Mouse (Mus musculus): ENCODE measurements around the gene Lix1l. TPM values are rescaled to one million over a fixed set of nuclear protein-coding genes. Genes with fewer than 3 reads are reported as not detected.

Lix1l gene
- total RNA-seq, 2 experiments from 2014 or later, result 24.4 to 27.4 TPM

DNA sequence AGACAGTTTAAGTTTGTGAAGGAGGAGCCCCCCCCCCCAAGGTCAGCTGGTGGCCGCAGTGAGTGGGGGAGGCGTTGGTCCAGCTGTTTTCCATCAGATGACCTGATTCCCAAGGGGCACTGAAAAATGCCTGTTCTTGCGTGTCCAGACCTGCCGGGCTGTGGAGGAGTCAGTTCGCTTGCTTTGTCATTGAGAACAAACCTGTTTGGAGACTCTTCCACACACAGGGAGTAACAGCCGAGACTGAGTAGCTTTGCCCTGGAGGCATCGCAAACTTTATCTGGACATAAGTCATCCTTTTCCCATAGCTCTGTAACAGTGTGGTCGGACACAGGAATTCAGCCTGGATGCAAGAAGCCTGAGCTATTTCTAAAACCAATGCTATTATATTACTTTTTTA lies 73.5 kb downstream of the Lix1l start:
- DNase-seq, result no peak

DNA sequence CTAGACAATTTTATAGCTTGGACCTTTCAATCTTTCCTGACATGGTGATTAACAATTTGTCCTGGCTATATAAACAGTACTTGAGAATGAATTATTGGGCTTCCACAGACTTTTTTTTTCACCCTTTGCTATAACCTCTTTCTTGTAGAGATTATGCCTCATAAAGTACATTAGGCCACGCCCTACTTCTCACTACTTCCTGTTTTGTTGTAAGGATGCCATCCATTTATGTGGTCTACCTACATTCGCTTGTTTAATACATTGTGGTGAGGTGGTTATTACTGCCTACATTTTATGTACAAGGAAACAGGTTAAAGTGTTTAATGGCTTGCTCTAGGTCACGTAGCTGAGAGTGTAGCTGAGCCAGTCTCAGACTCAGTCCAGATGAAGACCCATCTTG lies 74.2 kb downstream of the Lix1l start:
- DNase-seq, result no peak

DNA sequence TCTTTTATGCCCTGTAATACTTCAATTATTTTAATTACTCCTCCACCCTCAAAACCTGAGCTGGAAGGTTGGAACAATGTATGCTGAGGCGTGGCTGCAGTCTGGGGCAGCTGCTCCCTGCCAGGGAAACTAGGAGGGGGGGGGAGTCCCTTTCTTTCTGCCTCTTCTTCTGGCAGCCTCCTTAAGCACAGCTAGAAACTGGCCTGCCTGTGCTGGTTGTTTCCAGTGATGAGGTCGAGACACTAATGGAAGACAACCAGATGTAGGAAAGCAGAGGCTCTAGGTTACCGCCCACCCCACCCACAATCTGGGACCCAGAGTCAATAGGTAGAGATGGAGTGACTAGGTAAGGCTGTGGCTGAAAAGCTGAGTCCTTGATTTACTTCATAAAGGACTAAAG lies 74.7 kb downstream of the Lix1l start:
- DNase-seq, result no peak

Other genes starting within 250 kb of the Lix1l start
- gene BC107364, start 148.8 kb upstream of the Lix1l start, total RNA-seq (2021), result not detected
- 100 to 1,000 TPM; 279 to 290 TPM for gene Hfe2, start 76.0 kb upstream of the Lix1l start, total RNA-seq (2021)
- gene Txnip, start 43.2 kb upstream of the Lix1l start, total RNA-seq (2021), result 100 to 1,000 TPM; 435 to 530 TPM
- 1 to 10 TPM; 1.6 to 1.9 TPM for gene Gm16253, start 24.2 kb upstream of the Lix1l start, total RNA-seq (2021)
- gene Polr3gl, start 7.0 kb upstream of the Lix1l start, total RNA-seq (2021), result 10 to 100 TPM; 26.7 to 30.5 TPM
- 1 to 10 TPM in 1 of 2 experiments, under 1 TPM in 1; 0.59 to 1.4 TPM for gene Ankrd34a, start 4.5 kb upstream of the Lix1l start, total RNA-seq (2021)
- gene Rbm8a, start 28.8 kb downstream of the Lix1l start, total RNA-seq (2021), result 10 to 100 TPM; 36.5 to 37.2 TPM
- 10 to 100 TPM; 32.7 to 36.3 TPM for gene Pex11b, start 34.2 kb downstream of the Lix1l start, total RNA-seq (2021)
- under 1 TPM in 1 of 2 experiments, not detected in 1; 0.18 TPM for gene Gm42957, start 34.3 kb downstream of the Lix1l start, total RNA-seq (2021)
- under 1 TPM; 0.62 to 0.69 TPM for gene Itga10, start 44.4 kb downstream of the Lix1l start, total RNA-seq (2021)
- 1 to 10 TPM; 1.2 to 1.3 TPM for gene Ankrd35, start 69.0 kb downstream of the Lix1l start, total RNA-seq (2021)
- 10 to 100 TPM; 13.4 to 15.3 TPM for gene Pias3, start 95.2 kb downstream of the Lix1l start, total RNA-seq (2021)
- gene Nudt17, start 107.4 kb downstream of the Lix1l start, total RNA-seq (2021), result 1 to 10 TPM; 2.7 to 5.3 TPM
- gene Polr3c, start 126.5 kb downstream of the Lix1l start, total RNA-seq (2021), result 10 to 100 TPM; 23.1 to 26.1 TPM
- 10 to 100 TPM; 22.5 to 22.6 TPM for gene Rnf115, start 126.5 kb downstream of the Lix1l start, total RNA-seq (2021)
- not detected for gene Pdzk1, start 228.1 kb downstream of the Lix1l start, total RNA-seq (2021)
- gene Cd160, start 228.2 kb downstream of the Lix1l start, total RNA-seq (2021), result not detected